Mouse (Mus musculus): ENCODE data around the gene Kcna2.

Gene Kcna2

GRCm38 (mm10) chr3:107100811-107101455, at the start of gene Kcna2:
Kcna2 (plus strand) TSS chr3:107101146.
- no peak for DNase-seq

DNA sequence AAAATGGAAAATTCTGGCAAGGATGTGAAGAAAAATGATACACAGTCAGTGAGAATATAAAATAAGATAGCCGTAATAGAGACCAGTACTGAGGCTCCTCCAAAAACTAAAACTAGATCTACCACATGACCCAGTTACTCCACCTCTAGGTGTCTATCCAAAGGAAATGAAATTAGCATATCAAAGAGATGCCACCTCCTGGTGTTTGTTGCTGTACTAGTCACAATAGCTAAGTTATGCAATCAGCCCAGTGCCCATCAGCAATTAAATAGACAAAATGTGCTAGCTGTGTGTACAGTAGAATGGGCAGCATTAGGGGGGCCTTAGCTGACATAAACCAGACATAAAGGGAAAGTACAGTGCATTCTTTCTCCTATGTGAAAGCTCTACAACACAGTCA, 39.5 kb upstream of the Kcna2 start:
- no peak for DNase-seq

DNA sequence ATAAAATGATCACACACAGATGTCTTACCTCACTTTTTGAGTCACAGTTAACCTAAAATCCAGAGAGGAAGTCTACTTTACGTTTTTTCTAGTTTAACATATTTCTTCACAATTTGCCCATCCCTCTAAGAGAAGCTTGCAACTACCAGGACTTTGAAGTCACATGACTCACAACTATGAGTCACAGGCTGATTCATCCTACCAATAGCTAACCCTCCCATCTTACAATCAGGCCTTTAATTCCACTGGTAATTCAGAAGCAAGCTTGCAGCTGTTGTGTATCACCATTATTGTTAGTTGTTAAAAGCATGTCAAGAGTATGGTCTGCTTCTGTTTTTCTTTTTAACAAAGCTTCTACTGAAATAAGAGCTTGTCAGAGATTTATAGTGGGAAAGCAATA, 38.2 kb upstream of the Kcna2 start:
- no peak for DNase-seq

GRCm38 (mm10) chr3:107065510-107066095, 35.3 kb upstream of the Kcna2 start:
- DNase-seq = no peak

GRCm38 (mm10) chr3:107066165-107066850, 34.6 kb upstream of the Kcna2 start:
- no peak for DNase-seq

DNA sequence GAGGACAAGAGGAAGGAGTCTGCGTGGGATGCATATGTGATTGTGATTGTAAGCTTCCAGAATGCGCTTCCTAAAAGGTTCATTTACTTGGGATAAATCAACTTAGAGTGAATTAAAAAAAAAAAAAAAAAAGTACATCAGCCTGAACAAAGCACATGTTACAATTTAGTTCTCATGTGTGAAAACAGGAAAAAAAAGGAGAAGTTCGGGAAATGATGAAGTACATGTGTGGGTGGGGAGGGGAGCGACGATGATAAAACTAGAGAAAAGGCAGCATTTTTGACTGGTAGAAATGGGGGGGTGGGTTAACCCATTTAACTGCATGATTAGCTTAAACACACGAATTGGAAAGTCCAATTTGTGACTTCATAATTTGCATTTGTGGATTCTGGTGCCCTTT, 33.7 kb upstream of the Kcna2 start:
- no peak for DNase-seq

DNA sequence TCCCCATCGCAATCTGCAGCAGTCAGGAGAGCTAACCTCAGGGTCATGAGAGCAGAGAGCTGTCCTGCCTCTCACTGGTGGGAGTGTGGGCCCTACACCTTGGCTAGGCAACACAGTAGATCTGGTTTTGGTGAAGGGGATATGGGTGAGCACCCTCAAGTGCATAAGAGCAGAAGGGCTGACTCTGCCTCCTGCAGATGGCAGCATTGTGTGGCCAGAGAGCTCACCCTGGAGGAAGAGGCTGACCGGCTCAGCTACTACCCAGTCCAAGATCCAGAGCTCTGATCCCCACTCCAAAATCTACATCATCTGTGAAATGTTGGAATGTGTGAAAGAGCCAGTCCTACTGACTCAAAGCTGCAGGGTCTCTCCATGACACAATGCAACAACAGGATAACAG, 27.1 kb upstream of the Kcna2 start:
- DNase-seq = no peak

- no peak for DNase-seq
Measured at GRCm38 (mm10) chr3:107075705-107076104, 25.2 kb upstream of the Kcna2 start.

DNA sequence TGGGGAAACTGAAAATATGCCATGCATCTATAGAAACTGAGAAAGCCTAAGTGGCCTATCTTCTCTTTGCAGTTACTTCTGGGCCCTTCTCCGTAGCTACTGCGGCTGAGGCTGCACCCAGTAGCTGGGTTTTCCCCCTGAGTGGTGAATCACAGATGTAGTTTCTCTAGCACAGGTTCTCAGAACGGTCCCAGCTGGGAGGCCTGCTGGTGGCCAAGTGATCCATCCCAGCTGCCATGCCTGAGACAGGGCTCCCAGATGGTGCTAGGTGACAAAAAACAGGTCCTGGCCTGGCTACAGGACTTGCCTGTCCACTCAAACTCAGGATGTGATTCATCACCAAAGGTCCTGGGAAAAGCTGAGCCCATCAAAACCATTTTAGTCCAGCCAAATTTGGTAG, 24.3 kb upstream of the Kcna2 start:
- no peak for DNase-seq

DNA sequence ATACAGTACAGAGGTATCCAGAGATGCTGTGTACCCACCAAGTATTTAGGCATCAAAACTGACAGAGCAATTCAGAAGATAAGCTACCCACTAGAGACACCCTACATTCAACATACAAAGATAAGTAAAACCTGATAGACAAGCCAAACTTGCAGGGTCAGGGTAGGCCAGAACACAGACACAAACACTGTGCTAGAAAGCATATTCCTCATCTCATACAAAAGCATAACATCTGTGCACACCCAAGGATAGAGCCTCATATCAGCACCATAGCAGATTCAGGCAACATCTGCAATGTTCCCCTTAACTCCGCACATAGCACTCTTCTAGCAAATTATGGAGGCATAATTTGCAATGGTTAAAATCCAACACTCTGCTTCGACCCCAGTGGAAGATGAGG, 23.8 kb upstream of the Kcna2 start:
- no peak for DNase-seq

DNA sequence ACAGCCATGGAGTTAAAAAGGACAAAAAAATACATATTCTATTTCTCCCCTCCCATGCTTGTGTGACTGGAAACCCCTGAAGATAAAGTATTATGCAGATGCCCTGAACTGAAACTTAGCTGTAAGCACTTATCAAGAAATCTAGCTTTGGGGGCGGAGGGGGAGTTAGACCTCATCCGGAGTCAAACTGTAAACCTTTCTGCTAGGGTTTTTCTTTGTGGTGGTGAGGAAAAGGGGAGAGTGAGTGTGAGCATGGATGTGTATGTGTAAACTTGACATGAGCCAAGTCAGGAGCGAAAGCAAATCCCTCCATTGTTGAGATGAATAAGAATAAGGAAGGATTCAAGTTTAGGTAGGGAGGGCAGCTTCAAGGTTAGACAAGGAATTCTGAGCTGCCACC, 20.1 kb upstream of the Kcna2 start:
- DNase-seq = no peak

DNA sequence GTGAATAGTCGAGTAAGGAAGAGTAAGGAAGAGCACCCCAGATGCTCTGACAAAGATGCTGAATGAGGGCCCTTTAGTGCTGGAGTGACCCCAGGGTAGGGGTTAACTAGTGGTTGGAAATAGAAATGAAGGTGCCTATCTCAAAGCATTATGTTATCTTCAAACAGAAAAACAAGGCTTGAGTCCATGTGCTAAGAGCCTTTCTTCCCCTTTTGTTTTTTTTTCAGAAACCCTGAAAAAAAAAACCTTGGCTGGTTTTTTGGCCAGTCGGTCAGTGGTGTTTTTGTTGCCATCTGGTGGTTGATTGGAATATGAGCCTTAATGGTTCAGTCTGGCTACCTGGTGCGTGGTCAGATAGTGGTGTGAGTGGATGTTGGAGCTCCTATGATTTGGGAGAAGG, 19.7 kb upstream of the Kcna2 start:
- DNase-seq = no peak

DNA sequence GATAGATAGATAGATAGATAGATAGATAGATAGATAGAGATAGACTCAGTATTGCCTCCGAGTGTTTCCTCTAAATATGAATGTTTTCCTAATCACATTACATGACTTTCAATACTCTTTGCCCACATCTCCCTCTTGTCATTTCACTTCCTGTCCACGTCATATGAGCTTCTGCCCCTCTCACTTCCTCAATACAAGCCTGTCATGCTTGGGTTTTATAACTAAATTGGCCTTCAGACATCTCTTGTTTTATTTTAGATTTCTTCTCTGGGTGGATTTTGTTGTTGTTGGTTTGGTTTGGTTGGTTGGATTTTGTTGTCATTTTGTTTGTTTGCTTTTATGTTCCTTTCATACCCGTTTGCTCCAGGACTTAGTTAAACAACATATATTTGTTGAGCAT, 16.4 kb upstream of the Kcna2 start:
- no peak for DNase-seq

- no peak for DNase-seq
Measured at GRCm38 (mm10) chr3:107087410-107087809, 13.5 kb upstream of the Kcna2 start.

GRCm38 (mm10) chr3:107088820-107089219, 12.1 kb upstream of the Kcna2 start:
- no peak for DNase-seq

GRCm38 (mm10) chr3:107089475-107089874, 11.5 kb upstream of the Kcna2 start:
- DNase-seq = no peak

DNA sequence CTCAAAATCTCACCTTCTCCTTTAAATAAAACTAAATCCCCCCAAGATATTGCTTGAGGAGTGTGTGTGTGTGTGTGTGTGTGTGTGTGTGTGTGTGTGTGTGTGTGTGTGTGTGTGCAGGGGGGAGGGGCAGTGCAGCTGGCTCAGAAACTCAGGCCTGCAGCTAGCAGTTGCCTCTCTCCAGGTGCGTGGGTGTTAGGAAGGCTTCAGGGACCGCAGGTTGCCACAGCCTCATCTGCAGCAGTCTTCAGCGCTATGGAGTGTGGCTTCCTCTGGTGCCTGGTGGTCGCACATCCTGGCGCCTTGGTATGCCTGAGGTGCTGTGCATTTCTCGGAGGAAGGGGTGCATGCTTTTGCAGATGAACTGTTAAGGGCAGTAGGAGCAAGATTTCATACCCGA, 10.9 kb upstream of the Kcna2 start:
- DNase-seq = no peak

DNA sequence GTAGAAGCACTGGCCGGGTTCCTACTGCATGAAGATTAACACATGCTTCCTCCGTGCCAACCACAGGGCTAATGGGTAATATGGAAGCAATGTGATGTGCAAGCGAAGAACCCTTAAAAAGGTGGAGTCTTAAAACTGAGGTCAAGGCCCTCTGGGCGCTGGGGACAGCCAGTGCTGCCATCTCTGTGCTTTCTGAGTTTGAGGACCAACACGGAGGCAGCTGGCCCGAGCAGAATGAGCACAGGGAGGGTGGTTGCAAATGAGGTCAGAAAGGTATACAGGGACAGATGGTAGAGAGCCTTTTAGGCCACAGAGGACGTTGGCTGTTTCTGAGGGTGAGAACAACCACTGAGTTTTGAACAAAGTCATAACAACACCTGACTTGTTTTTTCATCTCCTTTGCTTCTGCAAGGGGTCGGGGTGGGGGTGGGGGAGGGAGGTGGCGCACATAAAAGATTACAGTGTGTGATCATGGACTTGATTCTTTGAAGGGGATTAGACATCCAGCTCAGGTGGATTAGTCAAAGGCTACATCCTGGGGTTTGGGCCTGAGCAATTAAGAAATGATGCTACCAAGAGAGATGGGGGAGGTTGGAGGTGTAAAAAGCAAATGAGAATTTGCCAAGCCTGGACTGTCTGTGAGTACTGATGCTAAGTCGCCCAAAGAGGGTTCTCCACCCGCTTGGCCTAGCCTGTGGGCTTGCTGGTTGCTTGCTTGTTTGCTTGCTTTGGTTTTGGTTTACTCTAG, 10.4 kb upstream of the Kcna2 start:
- DNase-seq = no peak

GRCm38 (mm10) chr3:107094028-107094427, 6.9 kb upstream of the Kcna2 start:
- DNase-seq = no peak

- DNase-seq = no peak
Measured at GRCm38 (mm10) chr3:107096269-107096731, 4.6 kb upstream of the Kcna2 start.

DNA sequence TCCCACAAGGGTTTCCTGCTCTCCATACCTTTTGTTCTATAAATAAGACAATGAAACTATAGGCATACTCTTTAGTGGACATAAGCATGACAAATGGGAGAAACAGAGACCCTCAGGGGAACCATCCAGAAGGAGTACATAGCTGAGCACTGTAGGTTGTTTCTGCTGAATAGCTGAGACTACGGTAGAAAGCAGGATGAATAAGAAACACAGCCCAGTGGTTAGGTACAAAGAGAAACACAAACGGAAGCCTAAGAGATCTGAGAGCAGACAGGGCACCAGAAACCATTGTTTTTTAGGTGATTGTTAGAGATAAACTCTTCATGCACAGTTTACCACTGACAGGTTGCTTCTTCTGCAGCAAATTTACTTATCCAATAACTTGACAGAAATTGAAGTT, 1.1 kb upstream of the Kcna2 start:
- no peak for DNase-seq

DNA sequence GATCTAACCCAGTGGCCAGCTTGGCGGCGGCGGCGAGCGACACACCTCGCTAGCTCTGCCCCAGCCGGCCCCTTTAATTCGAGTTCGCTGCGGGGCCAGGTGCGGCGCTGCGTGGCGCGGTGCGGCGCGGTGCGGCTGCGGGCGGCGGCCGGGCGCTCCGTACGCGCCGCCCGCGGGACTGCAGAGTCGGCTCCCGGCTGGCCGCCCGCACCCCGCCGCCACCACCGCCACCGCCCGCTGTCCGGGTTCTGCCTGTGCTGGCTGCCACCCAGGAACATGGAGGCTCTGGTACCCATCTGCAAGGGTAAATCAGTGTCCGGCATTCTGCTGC, 475 bp downstream of the Kcna2 start:
- peak; percentile 48 for DNase-seq

DNA sequence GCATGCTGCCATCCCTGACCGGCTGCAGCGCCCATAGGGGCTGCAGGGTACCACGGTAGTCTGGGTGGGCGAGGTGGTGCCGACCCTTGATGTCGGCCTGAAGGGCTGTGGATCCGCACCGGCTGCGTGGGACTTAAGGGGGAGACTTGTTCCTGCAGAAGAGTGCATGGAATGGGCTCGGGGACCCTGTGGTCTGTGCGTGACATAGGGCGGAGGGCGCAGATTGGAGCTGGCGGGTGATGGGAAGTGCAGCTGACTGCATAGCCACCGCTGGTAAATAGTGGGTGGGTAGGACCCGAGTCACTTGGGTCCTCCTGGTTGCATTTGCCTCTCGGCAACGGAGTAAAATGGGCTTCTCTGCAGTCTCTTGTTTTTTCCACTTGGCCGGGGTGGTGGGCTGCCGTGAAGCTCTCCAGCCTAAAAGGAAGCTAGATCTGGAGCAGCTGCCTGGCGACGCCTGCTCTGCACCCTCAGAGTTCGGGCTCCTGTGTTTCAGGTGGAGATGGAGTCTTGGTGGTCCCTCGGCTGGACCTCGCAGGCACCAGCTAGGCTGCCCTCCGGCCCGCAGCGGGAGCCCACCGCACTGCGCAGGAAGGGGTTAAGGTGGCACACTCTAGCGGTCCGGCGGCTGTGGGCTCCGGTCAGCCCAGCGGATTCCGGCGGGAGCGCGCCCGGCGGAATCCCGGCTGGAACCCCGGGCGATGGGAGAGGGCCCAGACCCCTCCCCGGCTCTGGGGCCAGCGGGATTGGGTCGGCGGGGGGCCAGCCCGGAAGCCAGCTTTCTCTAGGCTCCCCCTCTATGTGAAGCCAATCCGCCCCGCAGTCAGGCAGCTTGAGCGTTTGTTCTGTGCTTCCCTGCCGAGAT, 1.1 kb downstream of the Kcna2 start:
- peak; percentile 80 for DNase-seq

All from right cerebral cortex, postnatal 25 days (tissue).